Mouse (Mus musculus) embryonic facial prominence, embryonic 11.5 days (tissue): Measurements from ENCODE around the gene Gm10277. TPM values are rescaled to one million over a fixed set of nuclear protein-coding genes. Genes with fewer than 3 reads are reported as not detected.

ENCODE experiments used
- ATAC-seq: fragments of 200-750 bp; cut with Nextera tagmentation; replicated peaks from 2 replicates; pipeline ENCODE4 v1.8.0; 2017; ENCODE audit warnings: low read depth; ENCODE audit not compliant: insufficient number of reproducible peaks, low FRiP score, low TSS enrichment
- DNase-seq: peaks from one replicate; pipeline ENCODE4 v3.0.0-alpha.2; 2015; ENCODE audit warnings: low spot score
- H3K27ac ChIP-seq: fragments of 300-500 bp; sonication (generic); replicated peaks from 2 replicates; pipeline ENCODE4 v1.5.1; 2014; ENCODE audit warnings: mild to moderate bottlenecking, low read depth, low read length, control low read depth
- H3K27me3 ChIP-seq: fragments of 300-500 bp; sonication (generic); 2 replicates; pipeline ENCODE4 v1.6.1; 2014; ENCODE audit warnings: mild to moderate bottlenecking, low read length, moderate library complexity, mixed read lengths; ENCODE audit not compliant: control insufficient read depth, insufficient read depth
- H3K36me3 ChIP-seq: fragments of 300-500 bp; sonication (generic); replicated peaks from 2 replicates; pipeline ENCODE4 v1.6.1; 2014; ENCODE audit warnings: low read depth, mild to moderate bottlenecking, low read length, moderate library complexity, mixed read lengths; ENCODE audit not compliant: control insufficient read depth, insufficient read depth
- H3K4me1 ChIP-seq: fragments of 300-500 bp; sonication (generic); 2 replicates; pipeline ENCODE4 v1.6.1; 2014; ENCODE audit warnings: low read length, mixed read lengths; ENCODE audit not compliant: control insufficient read depth, insufficient read depth
- H3K4me2 ChIP-seq: fragments of 300-500 bp; sonication (generic); 2 replicates; pipeline ENCODE4 v1.6.1; 2014; ENCODE audit warnings: low read depth, mild to moderate bottlenecking, control low read depth, low read length, moderate library complexity
- H3K4me3 ChIP-seq: fragments of 300-500 bp; sonication (generic); 2 replicates; pipeline ENCODE4 v1.5.1; 2014; ENCODE audit warnings: low read depth, low read length, control low read depth
- H3K9ac ChIP-seq: fragments of 300-500 bp; sonication (generic); replicated peaks from 2 replicates; pipeline ENCODE4 v1.6.1; 2014; ENCODE audit warnings: mild to moderate bottlenecking, control low read depth, low read length
- H3K9me3 ChIP-seq: fragments of 300-500 bp; sonication (generic); replicated peaks from 2 replicates; pipeline ENCODE4 v1.6.1; 2016; ENCODE audit warnings: mild to moderate bottlenecking, low read length, inconsistent platforms, mixed read lengths; ENCODE audit not compliant: control insufficient read depth
- WGBS: fragments of 180-500 bp; shearing (Covaris S2); extraction: QIAGEN DNeasy Blood & Tissue Kit; methylation state at CpG from one replicate; pipeline ENCODE4 v1.1.7; 2014; 5-methylcytosine and 5-hydroxymethylcytosine counted together
- polyA plus RNA-seq: library from polyadenylated mRNA; unstranded; fragments of >200 nt; fragmentation: Nextera tagmentation; extraction: Ambion mirVana; gene quantifications from 2 replicates; pipeline ENCODE4 v1.2.1, GENCODE M21; 2014

Gene Gm10277
- polyA plus RNA-seq, 1 experiment from 2014 or later = 0.49 TPM

- H3K27ac ChIP-seq = no peak overlapping the region
- no peak overlapping the region for H3K4me3 ChIP-seq
- H3K4me1 ChIP-seq = no peaks in the 10 kb centered on the region
- peaks cover 2% of the 10 kb centered on the region for H3K36me3 ChIP-seq
- peak; percentile 45 for ATAC-seq
- no peak overlapping the region for H3K9ac ChIP-seq
- DNase-seq = peak; percentile 82
- H3K27me3 ChIP-seq = no peaks in the 10 kb centered on the region
- H3K9me3 ChIP-seq = no peaks in the 10 kb centered on the region
- WGBS = 54% methylated on average over 18 of the region's 18 CpGs
- H3K4me2 ChIP-seq = no peak overlapping the region
These were observed 39.9 kb upstream of the Gm10277 start for GRCm38 (mm10) chr11:77827241-77827995.

GRCm38 (mm10) chr11:77826311-77826710 lies 38.8 kb upstream of the Gm10277 start:
- WGBS = 52% methylated on average over 3 of the region's 3 CpGs
- Histone ChIP-seq H3K9ac (no peak overlapping the region), H3K27me3 (no peaks in the 10 kb centered on the region), H3K4me2 (no peak overlapping the region), H3K36me3 (peaks cover 2% of the 10 kb centered on the region), H3K9me3 (no peaks in the 10 kb centered on the region), H3K4me3 (no peak overlapping the region), H3K27ac (no peak overlapping the region), H3K4me1 (no peaks in the 10 kb centered on the region)
- no peak for ATAC-seq
- no peak for DNase-seq

DNA sequence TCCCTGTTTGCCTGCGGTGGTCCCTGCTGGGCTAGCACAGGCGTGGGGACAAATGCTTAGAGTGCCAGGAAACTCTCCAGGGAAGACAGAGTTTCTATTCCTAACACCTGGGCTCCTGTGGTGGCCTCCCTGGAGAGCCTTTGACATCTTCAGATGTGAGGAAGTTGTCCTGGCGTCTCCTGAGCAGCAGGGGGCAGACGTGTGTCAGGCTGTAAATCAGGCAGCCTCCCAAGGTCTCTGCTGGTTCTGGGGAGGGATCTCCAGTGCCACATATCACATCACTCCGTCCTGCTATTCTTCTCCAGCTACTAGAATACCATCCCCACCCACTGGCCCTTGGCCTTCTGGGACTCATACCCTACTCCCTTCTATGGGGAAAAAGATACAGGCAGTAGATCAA lies 38.3 kb upstream of the Gm10277 start:
- ATAC-seq (no peak), DNase-seq (peak; percentile 83)
- Histone ChIP-seq H3K27ac (no peak overlapping the region), H3K4me3 (no peak overlapping the region), H3K27me3 (no peaks in the 10 kb centered on the region), H3K4me2 (no peak overlapping the region), H3K9me3 (no peaks in the 10 kb centered on the region), H3K4me1 (no peaks in the 10 kb centered on the region), H3K36me3 (peaks cover 2% of the 10 kb centered on the region), H3K9ac (no peak overlapping the region)
- WGBS = 1% methylated on average over 5 of the region's 5 CpGs

DNA sequence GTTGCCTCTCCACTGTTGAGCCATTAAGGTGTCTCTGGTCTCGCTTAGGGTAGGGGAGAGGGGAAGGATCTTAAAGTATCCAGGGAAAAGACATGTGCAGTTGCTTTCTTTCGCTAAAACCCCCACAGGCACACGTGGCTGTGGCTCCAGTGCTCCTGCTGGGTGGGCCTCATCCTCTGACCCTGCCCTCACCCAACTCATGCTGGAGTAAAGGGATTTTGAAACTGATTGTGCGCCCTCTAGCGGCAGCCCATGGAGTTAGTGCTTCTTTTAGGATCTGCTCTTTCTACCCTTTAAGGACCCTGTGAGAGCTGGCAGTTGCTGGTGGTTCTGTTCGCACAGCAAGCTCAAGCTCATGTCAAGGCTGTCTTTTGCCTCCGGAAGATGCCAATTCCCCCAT lies 35.2 kb upstream of the Gm10277 start:
- no peaks in the 10 kb centered on the region for H3K9me3 ChIP-seq
- no peak for ATAC-seq
- no peaks in the 10 kb centered on the region for H3K4me1 ChIP-seq
- H3K27me3 ChIP-seq = no peaks in the 10 kb centered on the region
- H3K9ac ChIP-seq = no peak overlapping the region
- H3K36me3 ChIP-seq = peaks cover 1% of the 10 kb centered on the region
- no peak overlapping the region for H3K4me3 ChIP-seq
- H3K4me2 ChIP-seq = no peak overlapping the region
- no peak overlapping the region for H3K27ac ChIP-seq
- WGBS = 13% methylated on average over 7 of the region's 7 CpGs
- peak; percentile 85 for DNase-seq

- Histone ChIP-seq H3K27me3 (no peaks in the 10 kb centered on the region), H3K4me1 (no peaks in the 10 kb centered on the region), H3K4me2 (no peak overlapping the region), H3K4me3 (no peak overlapping the region), H3K9ac (no peak overlapping the region), H3K36me3 (no peaks in the 10 kb centered on the region), H3K9me3 (no peaks in the 10 kb centered on the region), H3K27ac (no peak overlapping the region)
- ATAC-seq (no peak), DNase-seq (peak; percentile 64)
- 13% methylated on average over 8 of the region's 8 CpGs for WGBS
These were observed 34.1 kb upstream of the Gm10277 start for GRCm38 (mm10) chr11:77821648-77822047.

GRCm38 (mm10) chr11:77816003-77816402 lies 28.5 kb upstream of the Gm10277 start:
- no peaks in the 10 kb centered on the region for H3K9me3 ChIP-seq
- DNase-seq (peak; percentile 78), ATAC-seq (no peak)
- 31% methylated on average over 3 of the region's 3 CpGs for WGBS
- H3K9ac ChIP-seq = no peak overlapping the region
- no peaks in the 10 kb centered on the region for H3K4me1 ChIP-seq
- no peak overlapping the region for H3K27ac ChIP-seq
- H3K4me2 ChIP-seq = no peak overlapping the region
- no peaks in the 10 kb centered on the region for H3K36me3 ChIP-seq
- H3K4me3 ChIP-seq = no peak overlapping the region
- no peaks in the 10 kb centered on the region for H3K27me3 ChIP-seq

DNA sequence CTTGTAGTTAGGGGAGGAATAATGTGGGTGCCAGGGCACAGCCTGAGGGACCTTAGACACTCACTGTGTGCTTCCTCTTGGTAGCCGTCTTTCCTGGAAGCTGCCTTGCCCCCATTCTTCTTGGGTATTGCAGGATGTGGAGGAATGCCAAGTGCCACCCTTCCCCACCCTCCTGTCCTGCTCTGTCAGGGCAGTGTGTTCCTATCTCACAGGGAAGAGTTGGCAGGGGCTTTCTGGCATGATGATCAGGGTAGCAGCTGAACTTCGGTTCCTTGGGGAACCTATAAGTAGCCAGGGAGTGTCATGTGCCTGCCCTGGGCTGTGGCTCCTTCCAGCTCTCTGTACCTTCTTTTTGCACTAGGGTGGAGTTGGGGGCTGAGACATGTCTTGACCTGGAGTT lies 26.4 kb upstream of the Gm10277 start:
- Histone ChIP-seq H3K4me2 (no peak overlapping the region), H3K4me1 (no peaks in the 10 kb centered on the region), H3K27me3 (no peaks in the 10 kb centered on the region), H3K36me3 (no peaks in the 10 kb centered on the region), H3K4me3 (no peak overlapping the region), H3K9ac (no peak overlapping the region), H3K9me3 (no peaks in the 10 kb centered on the region), H3K27ac (no peak overlapping the region)
- no peak for ATAC-seq
- 79% methylated on average over 2 of the region's 2 CpGs for WGBS
- DNase-seq = no peak

GRCm38 (mm10) chr11:77810018-77810417 lies 22.5 kb upstream of the Gm10277 start:
- no peak for ATAC-seq
- 92% methylated on average over 6 of the region's 6 CpGs for WGBS
- Histone ChIP-seq H3K4me1 (no peaks in the 10 kb centered on the region), H3K4me3 (no peak overlapping the region), H3K27me3 (no peaks in the 10 kb centered on the region), H3K9me3 (no peaks in the 10 kb centered on the region), H3K4me2 (no peak overlapping the region), H3K27ac (no peak overlapping the region), H3K9ac (no peak overlapping the region), H3K36me3 (no peaks in the 10 kb centered on the region)
- no peak for DNase-seq
